Mouse (Mus musculus): ENCODE measurements around the gene Slc6a17.

DNA sequence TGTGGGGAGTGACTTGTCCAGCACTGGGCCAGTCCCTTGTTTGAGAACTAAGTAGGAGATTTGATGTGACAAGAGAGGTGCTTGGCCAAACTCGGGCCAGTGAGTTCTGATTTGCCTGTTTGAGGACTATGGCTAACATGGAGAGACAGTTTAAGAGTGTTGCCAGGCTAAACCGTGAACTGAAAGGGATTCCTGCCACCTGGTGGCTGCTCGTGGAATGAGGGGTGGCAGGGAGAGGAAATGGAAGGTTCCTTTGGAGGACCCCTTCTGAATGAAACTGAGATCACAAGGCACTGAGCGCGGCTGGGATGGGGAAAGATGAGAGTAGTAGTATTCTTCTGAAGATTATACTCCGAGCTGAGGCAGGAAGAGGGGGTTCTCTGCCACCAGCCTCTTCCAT lies 51.2 kb downstream of the Slc6a17 start:
- TF ChIP-seq CTCF (IDR thresholded peaks at IDR 0.05; ENCODE audit: low read depth), result peak; percentile 97
- TF ChIP-seq EP300 (optimal IDR thresholded peaks at IDR 0.05), result no peak

Data from stomach, postnatal 0 days (tissue).